Mouse (Mus musculus) MEL (cell line): ENCODE data around the gene Gria4. TPM values are rescaled to one million over a fixed set of nuclear protein-coding genes. Genes with fewer than 3 reads are reported as not detected.

ENCODE experiments used
- DNase-seq: peaks from one replicate; pipeline ENCODE4 v3.0.0; 2011; ENCODE audit warnings: low read depth, low spot score
- H3K27ac ChIP-seq: 2 replicates; pipeline ENCODE4 v1.5.1; 2012; ENCODE audit warnings: low read depth, mild to moderate bottlenecking, control low read depth, low read length, moderate library complexity; ENCODE audit not compliant: control insufficient read depth
- H3K27me3 ChIP-seq, 2 experiments: fragments of 150-350 bp in 1 of 2; sonication (generic) in 1 of 2; 2 replicates each; pipeline ENCODE4 v1.6.1; 2012; ENCODE audit warnings: low read length in 2 of 2, mild to moderate bottlenecking in 2 of 2, improper control_type of control experiment in 1 of 2, moderate library complexity in 1 of 2; ENCODE audit not compliant: insufficient read depth in 2 of 2, control insufficient read depth in 1 of 2
- H3K36me3 ChIP-seq, 2 experiments: 2 replicates each; pipeline ENCODE4 v1.6.1; 2012 to 2014; ENCODE audit warnings: low read length in 2 of 2, improper control_type of control experiment in 1 of 2, inconsistent platforms in 1 of 2, mild to moderate bottlenecking in 1 of 2; ENCODE audit not compliant: insufficient read depth in 2 of 2, control insufficient read depth in 1 of 2
- H3K4me1 ChIP-seq, 2 experiments: fragments of 150-350 bp in 1 of 2; sonication (generic) in 1 of 2; 2 replicates each; pipeline ENCODE4 v1.6.1; 2012; ENCODE audit warnings: low read length in 2 of 2, improper control_type of control experiment in 1 of 2, mild to moderate bottlenecking in 1 of 2; ENCODE audit not compliant: insufficient read depth in 2 of 2, control insufficient read depth in 1 of 2
- H3K4me3 ChIP-seq, 2 experiments: fragments of 150-350 bp in 1 of 2; sonication (generic) in 1 of 2; 2 replicates each; pipeline ENCODE4 v1.5.1; 2012; ENCODE audit warnings: low read depth in 2 of 2, low read length in 2 of 2, mild to moderate bottlenecking in 2 of 2, moderate library complexity in 2 of 2, control low read depth in 1 of 2, improper control_type of control experiment in 1 of 2; ENCODE audit not compliant: control insufficient read depth in 1 of 2, insufficient read depth in 1 of 2
- H3K79me2 ChIP-seq: 2 replicates; pipeline ENCODE4 v1.6.1; 2012; ENCODE audit warnings: mild to moderate bottlenecking, low read length, moderate library complexity; ENCODE audit not compliant: control insufficient read depth, poor library complexity, insufficient read depth
- H3K9ac ChIP-seq: 2 replicates; pipeline ENCODE4 v1.6.1; 2012; ENCODE audit warnings: low read depth, mild to moderate bottlenecking, control low read depth, low read length, moderate library complexity; ENCODE audit not compliant: control insufficient read depth, poor library complexity, severe bottlenecking
- H3K9me3 ChIP-seq: fragments of 150-350 bp; sonication (generic); replicated peaks from 2 replicates; pipeline ENCODE4 v1.6.1; 2012; ENCODE audit warnings: mild to moderate bottlenecking, low read length, improper control_type of control experiment, moderate library complexity; ENCODE audit not compliant: insufficient read depth
- BHLHE40 ChIP-seq: IDR thresholded peaks from 2 replicates; pipeline ENCODE4 v1.6.1; 2012; ENCODE audit warnings: low read depth, mild to moderate bottlenecking, inconsistent platforms, low read length, improper control_type of control experiment, borderline replicate concordance
- CHD2 ChIP-seq: IDR thresholded peaks from 2 replicates; pipeline ENCODE4 v1.6.1; 2011; ENCODE audit warnings: low read length, improper control_type of control experiment
- CTCF ChIP-seq, 3 experiments: IDR thresholded peaks in 2 of 3; conservative IDR thresholded peaks in 1 of 3; 2 replicates each; pipeline ENCODE4 v1.5.1; 2011 to 2012; ENCODE audit warnings: low read length in 3 of 3, low read depth in 2 of 3, mild to moderate bottlenecking in 2 of 3, improper control_type of control experiment in 1 of 3, inconsistent platforms in 1 of 3, mixed read lengths in 1 of 3, moderate library complexity in 1 of 3; ENCODE audit not compliant: control insufficient read depth in 1 of 3, insufficient read depth in 1 of 3, poor library complexity in 1 of 3, severe bottlenecking in 1 of 3
- E2F4 ChIP-seq: IDR thresholded peaks from 2 replicates; pipeline ENCODE4 v1.6.1; 2011; ENCODE audit warnings: low read depth, low read length, improper control_type of control experiment, borderline replicate concordance
- EP300 ChIP-seq, 2 experiments: IDR thresholded peaks; 2 replicates each; pipeline ENCODE4 v1.6.1; 2011; ENCODE audit warnings: improper control_type of control experiment in 2 of 2, low read length in 2 of 2, low read depth in 1 of 2, mild to moderate bottlenecking in 1 of 2
- ETS1 ChIP-seq: IDR thresholded peaks from 2 replicates; pipeline ENCODE4 v1.6.1; 2012; ENCODE audit warnings: low read depth, mild to moderate bottlenecking, inconsistent platforms, low read length, improper control_type of control experiment, moderate library complexity
- GATA1 ChIP-seq: IDR thresholded peaks from 2 replicates; pipeline ENCODE4 v1.6.1; 2011; ENCODE audit warnings: low read depth, low read length, improper control_type of control experiment
- KAT2A ChIP-seq: conservative IDR thresholded peaks from 2 replicates; pipeline ENCODE4 v1.6.1; 2012; ENCODE audit warnings: low read depth, low read length, improper control_type of control experiment, inconsistent platforms
- MAFK ChIP-seq: IDR thresholded peaks from 2 replicates; pipeline ENCODE4 v1.6.1; 2011; ENCODE audit warnings: low read depth, mild to moderate bottlenecking, low read length, improper control_type of control experiment, borderline replicate concordance
- MAZ ChIP-seq: IDR thresholded peaks from 2 replicates; pipeline ENCODE4 v1.6.1; 2012; ENCODE audit warnings: low read depth, mild to moderate bottlenecking, inconsistent platforms, low read length, improper control_type of control experiment
- MEF2A ChIP-seq: IDR thresholded peaks from 2 replicates; pipeline ENCODE4 v1.6.1; 2014; ENCODE audit warnings: low read depth, mild to moderate bottlenecking, inconsistent platforms, low read length, improper control_type of control experiment; ENCODE audit not compliant: poor library complexity, insufficient replicate concordance, severe bottlenecking; ENCODE audit errors: extremely low read depth
- MYB ChIP-seq: IDR thresholded peaks from 2 replicates; pipeline ENCODE4 v1.6.1; 2011; ENCODE audit warnings: mild to moderate bottlenecking, low read depth, low read length, improper control_type of control experiment
- NELFE ChIP-seq: IDR thresholded peaks from 2 replicates; pipeline ENCODE4 v1.6.1; 2011; ENCODE audit warnings: low read depth, low read length, improper control_type of control experiment
- NRF1 ChIP-seq: IDR thresholded peaks from 2 replicates; pipeline ENCODE4 v1.6.1; 2014; ENCODE audit warnings: low read depth, mild to moderate bottlenecking, inconsistent platforms, low read length, improper control_type of control experiment, moderate library complexity; ENCODE audit not compliant: poor library complexity, insufficient read depth, severe bottlenecking
- POLR2AphosphoS2 ChIP-seq: IDR thresholded peaks from 2 replicates; pipeline ENCODE4 v1.6.1; 2011; ENCODE audit warnings: low read length, improper control_type of control experiment
- RAD21 ChIP-seq: IDR thresholded peaks from 2 replicates; pipeline ENCODE4 v1.6.1; 2011; ENCODE audit warnings: mild to moderate bottlenecking, low read depth, low read length, improper control_type of control experiment
- SMC3 ChIP-seq: IDR thresholded peaks from 2 replicates; pipeline ENCODE4 v1.6.1; 2011; ENCODE audit warnings: low read depth, low read length, improper control_type of control experiment
- TBP ChIP-seq: IDR thresholded peaks from 2 replicates; pipeline ENCODE4 v1.8.0; 2011; ENCODE audit warnings: low read depth, low read length, improper control_type of control experiment
- UBTF ChIP-seq: IDR thresholded peaks from 2 replicates; pipeline ENCODE4 v1.6.1; 2012; ENCODE audit warnings: low read depth, mild to moderate bottlenecking, inconsistent platforms, low read length, improper control_type of control experiment, moderate library complexity, borderline replicate concordance; ENCODE audit not compliant: insufficient read depth
- USF1 ChIP-seq: IDR thresholded peaks from 2 replicates; pipeline ENCODE4 v1.6.1; 2014; ENCODE audit warnings: low read depth, mild to moderate bottlenecking, inconsistent platforms, low read length, improper control_type of control experiment, moderate library complexity
- USF2 ChIP-seq, 2 experiments: IDR thresholded peaks; 2 replicates each; pipeline ENCODE4 v1.6.1; 2011 to 2012; ENCODE audit warnings: improper control_type of control experiment in 2 of 2, low read length in 2 of 2, borderline replicate concordance in 1 of 2, inconsistent platforms in 1 of 2, low read depth in 1 of 2, mild to moderate bottlenecking in 1 of 2; ENCODE audit not compliant: insufficient read depth in 1 of 2
- ZC3H11A ChIP-seq: IDR thresholded peaks from 2 replicates; pipeline ENCODE4 v1.6.1; 2012; ENCODE audit warnings: low read depth, mild to moderate bottlenecking, inconsistent platforms, low read length, improper control_type of control experiment
- polyA plus RNA-seq, 2 experiments: library from polyadenylated mRNA; stranded (reverse) in 1 of 2; unstranded in 1 of 2; fragments of >175 nt in 1 of 2; fragments of >200 nt in 1 of 2; gene quantifications; 2 replicates each; pipeline versions ENCODE4 v1.2.1 to v1.2.4; 2012; ENCODE audit warnings: low replicate concordance in 2 of 2, low read depth in 1 of 2; ENCODE audit not compliant: insufficient read length in 2 of 2, insufficient read depth in 1 of 2, missing spikeins in 1 of 2
- total RNA-seq: library from RNA; depleted of rRNA; stranded (reverse); fragments of 300-350 nt; gene quantifications from 2 replicates; pipeline ENCODE4 v1.2.3, GENCODE M21; 2012

Gria4 gene
- total and polyA plus RNA-seq, 3 experiments = not detected

DNA sequence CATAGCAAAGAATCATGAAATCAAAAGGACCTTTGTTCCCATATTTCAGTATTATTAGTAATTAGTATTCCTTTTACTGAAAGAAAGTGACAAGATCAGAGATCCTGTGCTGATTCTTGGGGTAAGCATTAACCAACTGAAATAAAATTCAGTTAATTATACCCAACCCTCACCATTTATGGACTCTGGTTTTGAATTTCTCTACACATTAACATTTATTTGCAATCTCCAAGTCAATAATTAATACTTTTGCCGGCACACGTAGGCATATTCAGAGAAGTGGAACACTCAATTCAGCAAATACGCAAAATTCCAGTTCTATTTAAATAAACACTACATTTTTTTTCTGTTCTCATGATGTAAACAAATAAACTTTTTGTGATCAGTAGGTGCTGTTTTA is 289.9 kb downstream of the Gria4 start:
- Histone ChIP-seq H3K9me3 (no peaks in the 10 kb centered on the region), H3K36me3 (no peaks in the 10 kb centered on the region), H3K27me3 (no peaks in the 10 kb centered on the region; a peak in 1 of 4 replicates), H3K79me2 (no peaks in the 10 kb centered on the region), H3K27ac (no peak overlapping the region), H3K4me3 (no peak overlapping the region), H3K9ac (no peak overlapping the region), H3K4me1 (no peaks in the 10 kb centered on the region)
- TF ChIP-seq UBTF (no peak), E2F4 (no peak), NELFE (no peak), GATA1 (no peak), POLR2AphosphoS2 (no peak), ETS1 (no peak), USF1 (no peak), TBP (no peak), KAT2A (no peak), SMC3 (no peak), CTCF (IDR thresholded peaks at IDR 0.05 in 2 of 3, conservative IDR thresholded peaks at IDR 0.05 in 1 of 3; ENCODE audit: control insufficient read depth in 1 of 3, insufficient read depth in 1 of 3, low read depth in 2 of 3, low read length in 3 of 3, poor library complexity in 1 of 3, severe bottlenecking in 1 of 3) (no peak), RAD21 (no peak), EP300 (IDR thresholded peaks at IDR 0.05; ENCODE audit: low read depth in 1 of 2, low read length in 2 of 2) (no peak), BHLHE40 (no peak), ZC3H11A (no peak), NRF1 (no peak), MYB (no peak), MAZ (no peak), CHD2 (no peak), MAFK (no peak)
- no peak for DNase-seq

DNA sequence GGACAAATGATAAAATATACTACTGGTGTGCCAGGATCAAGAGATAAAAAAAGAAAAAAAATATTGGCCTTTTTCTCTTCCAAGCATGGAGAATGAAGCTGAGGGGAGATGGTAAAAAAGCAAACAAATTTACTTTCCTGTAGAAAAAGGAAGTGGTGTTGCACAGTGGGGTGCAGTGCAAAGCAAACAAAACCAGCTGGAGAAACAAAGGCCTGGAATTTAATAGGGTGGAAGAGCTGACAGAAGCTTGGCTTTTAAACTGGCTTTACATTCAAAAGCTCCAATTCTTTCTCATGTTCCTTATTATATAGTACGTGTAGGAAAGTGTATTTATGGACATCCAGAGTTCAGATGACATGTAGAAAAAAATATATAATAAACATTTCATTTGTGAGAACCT is 290.9 kb downstream of the Gria4 start:
- DNase-seq = no peak
- Histone ChIP-seq H3K36me3 (no peaks in the 10 kb centered on the region), H3K9ac (no peak overlapping the region), H3K27ac (no peak overlapping the region), H3K79me2 (no peaks in the 10 kb centered on the region), H3K27me3 (no peaks in the 10 kb centered on the region; a peak in 1 of 4 replicates), H3K9me3 (no peaks in the 10 kb centered on the region), H3K4me1 (no peaks in the 10 kb centered on the region), H3K4me3 (no peak overlapping the region)
- TF ChIP-seq TBP = no peak
- TF ChIP-seq MEF2A = no peak
- TF ChIP-seq CTCF (IDR thresholded peaks at IDR 0.05 in 2 of 3, conservative IDR thresholded peaks at IDR 0.05 in 1 of 3; ENCODE audit: control insufficient read depth in 1 of 3, insufficient read depth in 1 of 3, low read depth in 2 of 3, low read length in 3 of 3, poor library complexity in 1 of 3, severe bottlenecking in 1 of 3) = no peak
- TF ChIP-seq GATA1 = no peak
- TF ChIP-seq USF2 (IDR thresholded peaks at IDR 0.05; ENCODE audit: borderline replicate concordance in 1 of 2, insufficient read depth in 1 of 2, low read depth in 1 of 2, low read length in 2 of 2) = no peak
